Mouse (Mus musculus): ENCODE results near the gene Tor3a.

Tor3a gene

DNA sequence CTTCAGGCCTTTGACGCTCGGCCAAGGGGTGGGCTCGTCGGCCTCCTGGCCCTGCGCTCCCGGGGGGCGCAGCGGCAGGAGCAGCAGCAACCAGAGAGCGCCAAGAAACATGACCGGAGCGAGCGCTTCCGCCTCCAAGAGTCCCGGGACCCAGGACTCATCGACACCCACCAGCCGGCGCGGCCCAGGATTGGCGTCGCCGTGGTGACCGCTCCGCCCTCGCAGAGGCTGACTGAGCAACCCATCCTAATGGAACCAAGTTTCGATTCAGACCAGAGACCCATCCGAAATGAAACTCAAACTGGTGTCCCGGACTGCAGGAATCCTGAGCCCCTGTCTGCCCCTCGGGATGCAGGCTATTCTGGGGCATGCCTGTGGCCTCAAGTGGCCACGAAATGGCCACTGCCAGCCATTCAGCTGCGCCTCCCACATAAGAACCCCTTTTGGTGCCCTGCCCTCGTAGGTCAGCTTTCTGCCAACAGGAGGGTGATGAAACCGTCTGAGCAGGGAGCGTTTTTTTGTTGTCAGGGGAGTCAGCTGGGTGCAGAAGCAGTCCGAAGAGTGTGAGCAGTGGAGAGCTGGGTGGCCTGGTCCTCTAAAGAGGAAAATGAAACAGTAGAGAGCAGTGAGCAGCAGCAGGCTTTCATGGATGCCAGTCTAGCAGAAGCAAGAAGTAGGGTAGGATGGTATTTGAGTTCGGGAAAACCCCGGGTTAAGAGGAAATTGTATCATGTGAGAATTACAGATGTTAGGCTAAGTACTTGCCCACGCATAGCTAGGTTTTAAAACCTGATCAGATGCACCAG, at the start of gene Tor3a:
Tor3a (minus strand) TSS at position 162 of the 806 bp plus-strand sequence.
- DNase-seq, result peak; percentile 63

- no peak for DNase-seq
These were observed 47.9 kb upstream of the Tor3a start for GRCm38 (mm10) chr1:156722089-156722488.

GRCm38 (mm10) chr1:156720046-156720445, 45.9 kb upstream of the Tor3a start:
- DNase-seq, result no peak

- DNase-seq, result peak; percentile 98
These were observed 45.0 kb upstream of the Tor3a start, which contains the start of gene Fam20b for GRCm38 (mm10) chr1:156718950-156719805. Fam20b (minus strand) TSS chr1:156719086.

DNA sequence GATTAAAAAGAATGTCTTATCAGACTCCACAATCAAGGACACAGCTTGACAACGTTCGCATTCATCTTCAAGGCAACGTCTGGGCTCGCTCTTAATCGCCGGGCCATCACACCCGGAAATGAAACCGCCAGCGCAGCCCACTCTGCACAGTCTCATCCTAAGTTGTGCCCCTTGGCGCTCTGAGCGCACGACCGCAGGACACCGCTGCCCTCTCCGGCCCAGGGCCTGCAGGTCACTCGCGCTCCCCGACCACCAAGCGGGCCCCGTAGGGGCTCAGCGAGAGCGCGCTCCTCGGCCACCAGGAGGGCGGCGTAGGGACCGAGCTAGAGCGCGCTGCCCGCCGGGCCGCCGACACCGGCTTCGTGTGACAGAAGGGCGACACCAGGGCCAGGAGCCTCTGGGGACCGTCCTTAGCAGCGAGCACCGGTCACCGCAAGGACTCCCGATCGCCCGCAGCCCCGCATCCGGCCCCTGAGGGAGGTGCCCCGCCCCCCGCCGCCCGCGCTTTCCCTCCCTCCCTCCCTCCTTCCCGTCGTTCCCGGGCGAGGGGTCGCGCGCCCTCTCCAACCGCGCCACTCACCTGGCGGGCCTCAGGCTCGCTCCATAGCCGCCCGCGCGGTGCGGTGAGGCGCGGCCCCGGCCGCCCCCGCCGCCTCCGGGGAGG, 44.3 kb upstream of the Tor3a start:
- DNase-seq, result peak; percentile 60

DNA sequence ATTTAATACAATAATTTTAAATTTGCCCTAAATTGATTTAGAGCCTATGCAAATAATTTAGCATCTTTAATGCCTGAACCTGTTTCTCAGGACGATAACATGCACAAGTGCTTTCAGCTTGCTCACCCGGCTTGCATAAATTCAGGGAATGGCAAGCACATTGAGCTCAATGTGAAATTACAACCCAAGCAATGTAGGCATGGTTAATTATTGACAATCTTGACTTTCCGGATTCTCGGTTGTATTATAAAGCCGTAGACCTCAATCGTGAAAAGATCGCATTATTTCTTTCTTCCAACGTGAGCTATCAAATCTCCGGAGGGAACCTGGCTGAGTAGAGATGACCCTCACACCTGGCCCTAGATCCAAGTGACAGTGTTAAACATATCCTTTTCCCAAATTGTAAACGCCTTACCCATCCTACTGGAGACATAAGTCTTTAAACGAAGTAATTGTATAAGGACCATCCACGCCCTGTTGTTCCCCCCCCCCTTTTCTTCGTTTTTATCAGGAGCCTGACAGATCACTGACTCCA, 43.7 kb upstream of the Tor3a start:
- DNase-seq, result no peak

- no peak for DNase-seq
These were observed 42.5 kb upstream of the Tor3a start for GRCm38 (mm10) chr1:156716681-156717080.

- no peak for DNase-seq
These were observed 36.4 kb upstream of the Tor3a start for GRCm38 (mm10) chr1:156710472-156711098.

GRCm38 (mm10) chr1:156708672-156709071, 34.5 kb upstream of the Tor3a start:
- no peak for DNase-seq

DNA sequence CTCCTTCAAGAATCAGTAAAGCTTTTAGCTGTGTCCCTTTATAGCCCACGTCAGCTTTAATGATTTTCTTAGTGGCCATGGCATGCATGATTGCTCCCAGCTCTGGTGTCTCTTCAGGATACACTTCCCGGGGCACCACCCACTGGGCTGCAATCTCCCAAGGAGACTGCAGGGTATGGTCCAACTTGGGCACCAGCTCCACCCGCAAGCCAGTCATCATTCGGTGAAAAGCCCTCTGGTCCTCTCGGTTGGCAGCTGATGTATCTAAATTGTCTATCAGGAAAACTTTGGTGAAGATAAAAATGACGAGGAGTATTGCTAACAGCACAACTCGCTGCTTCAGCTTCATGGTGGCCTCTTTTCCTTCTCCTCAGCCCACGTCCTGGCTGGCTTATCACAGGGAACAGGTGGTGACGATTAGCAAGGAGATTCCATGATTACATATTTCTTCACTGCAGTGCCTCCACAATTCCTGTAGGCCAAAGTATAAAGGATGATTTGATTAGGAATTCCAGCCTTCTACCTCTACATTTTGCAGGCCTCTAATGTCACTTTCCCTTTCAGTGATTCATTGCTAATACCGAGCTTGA, 31.6 kb upstream of the Tor3a start:
- no peak for DNase-seq

DNA sequence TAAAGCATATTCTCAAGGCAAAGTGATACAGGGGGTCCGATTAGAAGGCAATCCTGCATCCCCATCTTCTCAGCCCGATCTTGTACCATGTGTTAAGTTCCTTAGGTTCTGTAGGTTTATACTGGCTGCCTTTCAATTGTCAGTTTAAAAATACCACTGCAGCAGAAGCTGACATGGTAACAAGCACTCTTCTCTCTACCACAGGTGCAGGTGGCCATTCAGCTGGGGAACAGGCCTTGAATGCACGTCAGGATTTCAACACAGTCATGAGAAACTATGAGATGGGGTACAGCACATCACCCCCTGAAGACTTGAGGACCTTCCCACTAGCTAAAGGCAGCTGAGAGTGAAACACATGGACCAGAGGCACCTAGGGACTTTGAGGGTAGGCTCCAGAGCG, 29.3 kb upstream of the Tor3a start:
- no peak for DNase-seq

DNA sequence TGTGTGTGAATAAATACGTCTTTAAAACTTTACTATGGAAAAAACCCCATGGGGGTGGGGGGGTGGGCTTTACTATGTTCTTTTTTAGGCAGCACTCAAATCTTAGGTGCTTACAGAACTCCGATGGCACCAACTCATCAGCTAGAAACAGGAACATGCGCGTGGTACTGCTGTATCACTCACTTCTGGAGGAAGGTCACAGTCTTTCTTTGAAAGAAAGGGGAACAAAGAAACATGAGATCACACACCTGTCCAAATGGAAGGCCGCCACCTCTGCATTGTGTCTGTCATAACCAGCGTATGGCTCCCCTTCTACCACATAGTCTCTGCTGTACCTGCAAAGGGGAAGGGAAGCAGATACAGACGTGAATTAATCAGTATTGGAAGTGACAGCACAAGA, 28.0 kb upstream of the Tor3a start:
- no peak for DNase-seq

DNA sequence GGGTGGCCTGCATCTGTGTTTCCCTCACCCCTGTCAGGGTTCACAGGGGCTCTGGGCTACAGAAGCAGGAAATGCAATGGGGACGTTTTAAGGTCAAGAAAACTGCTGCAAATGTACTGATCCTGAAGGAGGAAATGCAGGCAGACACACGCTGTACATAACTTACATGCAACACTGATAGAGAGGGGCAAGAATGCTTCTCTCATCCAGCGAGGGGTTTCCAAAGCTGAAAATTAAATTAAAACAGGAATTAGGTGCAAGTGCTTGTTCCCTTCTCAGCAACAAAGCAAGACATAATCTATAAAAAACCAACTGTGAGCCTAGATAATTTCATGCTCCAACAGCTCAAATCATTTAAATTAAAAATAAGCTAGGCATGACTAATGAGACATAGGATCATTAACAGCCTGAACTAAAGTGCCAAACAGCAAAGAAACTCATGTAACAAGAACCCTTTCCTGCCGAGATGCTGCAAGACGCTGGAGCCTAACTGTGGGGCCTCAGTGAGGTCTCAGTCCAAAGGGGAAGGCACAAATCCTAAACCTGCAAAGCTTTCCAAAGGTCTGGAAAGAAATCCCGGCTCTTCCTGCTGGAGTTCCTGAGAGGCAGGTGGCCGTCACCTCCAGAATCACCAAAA, 12.0 kb upstream of the Tor3a start:
- no peak for DNase-seq

DNA sequence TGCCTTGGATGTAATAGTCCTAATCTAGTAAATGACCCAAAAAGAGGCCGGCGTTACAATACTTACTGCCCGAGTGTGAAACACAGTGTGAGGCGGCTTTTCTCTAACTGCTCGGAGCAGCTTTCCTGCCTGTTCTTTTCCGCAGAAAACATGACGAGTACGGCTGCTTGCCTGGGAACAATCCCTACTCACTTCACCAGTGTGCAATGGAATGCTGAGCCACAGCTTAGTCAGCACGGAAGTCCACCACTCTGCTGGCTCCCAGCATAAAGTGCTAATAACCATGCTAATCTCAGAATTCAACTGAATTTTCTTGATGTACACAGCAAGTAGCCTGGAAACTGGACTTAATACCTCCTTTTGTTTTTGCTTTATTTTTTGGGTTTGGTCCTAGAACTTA, 5.4 kb upstream of the Tor3a start:
- no peak for DNase-seq

GRCm38 (mm10) chr1:156677230-156677629, 3.1 kb upstream of the Tor3a start:
- DNase-seq, result no peak

DNA sequence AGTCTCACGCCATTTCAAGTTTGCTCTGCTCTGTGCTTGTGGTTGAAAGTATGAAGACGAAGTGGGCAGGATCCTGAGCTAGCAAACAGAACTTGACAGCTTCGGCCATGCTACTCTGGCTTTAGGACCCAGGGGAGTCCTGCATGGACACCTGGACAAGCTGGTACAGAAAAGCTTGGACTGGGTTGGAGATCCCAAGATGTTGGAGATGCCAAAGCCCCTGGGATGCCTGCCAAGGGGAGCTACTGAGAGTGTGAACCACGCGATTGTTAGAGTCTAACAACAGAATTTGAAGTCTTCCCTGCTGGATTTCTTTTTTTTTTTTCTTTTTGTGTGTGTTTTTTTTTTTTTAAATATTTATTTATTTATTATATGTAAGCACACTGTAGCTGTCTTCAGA, 2.4 kb upstream of the Tor3a start:
- no peak for DNase-seq

DNA sequence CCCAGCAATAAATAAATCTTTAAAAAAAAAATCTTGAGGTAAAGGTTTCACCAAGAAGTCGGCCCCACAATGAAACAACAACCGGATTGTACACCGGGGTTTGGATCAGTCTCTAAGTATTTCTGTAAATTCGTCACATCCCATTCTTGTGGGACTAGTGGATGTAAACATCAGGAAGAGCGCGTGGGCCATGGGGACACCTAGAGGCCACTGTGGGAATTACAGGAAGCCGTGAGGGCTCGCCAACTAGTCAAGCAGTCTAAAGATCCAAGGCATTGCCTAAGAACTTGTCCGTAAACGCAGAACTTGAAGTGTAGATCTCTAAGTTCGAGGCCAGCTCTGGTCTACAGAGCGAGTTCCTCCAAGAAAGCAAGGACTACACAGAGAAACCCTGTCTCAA, 2.0 kb upstream of the Tor3a start:
- no peak for DNase-seq

- DNase-seq, result no peak
These were observed 521 bp downstream of the Tor3a start for GRCm38 (mm10) chr1:156673476-156674194.

GRCm38 (mm10) chr1:156672720-156673475, 1.3 kb downstream of the Tor3a start:
- DNase-seq, result no peak

GRCm38 (mm10) chr1:156671921-156672320, 2.2 kb downstream of the Tor3a start:
- DNase-seq, result no peak
